Mouse (Mus musculus) heart, embryonic 13.5 days (tissue): ENCODE data around the gene Zdhhc11. TPM values are rescaled to one million over a fixed set of nuclear protein-coding genes. Genes with fewer than 3 reads are reported as not detected.
"Not testable (repeated sequence)": the region's sequence is repeated elsewhere in the genome, so short reads cannot be mapped to it uniquely, and the experiment has no call there.

Experiments
- ATAC-seq: fragments of 200-750 bp; cut with Nextera tagmentation; 2 replicates; pipeline ENCODE4 v1.8.0; 2017; ENCODE audit warnings: moderate TSS enrichment; ENCODE audit not compliant: insufficient number of reproducible peaks, low FRiP score, low TSS enrichment; ENCODE audit errors: extremely low read depth
- H3K27ac ChIP-seq: fragments of 300-500 bp; sonication (generic); replicated peaks from 2 replicates; pipeline ENCODE4 v1.5.1; 2015; ENCODE audit warnings: moderate library complexity, mild to moderate bottlenecking, inconsistent platforms
- H3K27me3 ChIP-seq: fragments of 300-500 bp; sonication (generic); replicated peaks from 2 replicates; pipeline ENCODE4 v1.6.1; 2015; ENCODE audit warnings: mild to moderate bottlenecking, inconsistent platforms
- H3K36me3 ChIP-seq: fragments of 300-500 bp; sonication (generic); 2 replicates; pipeline ENCODE4 v1.6.1; 2015; ENCODE audit warnings: mild to moderate bottlenecking, inconsistent platforms
- H3K4me1 ChIP-seq: fragments of 300-500 bp; sonication (generic); 2 replicates; pipeline ENCODE4 v1.6.1; 2015; ENCODE audit warnings: inconsistent platforms
- H3K4me2 ChIP-seq: fragments of 300-500 bp; sonication (generic); 2 replicates; pipeline ENCODE4 v1.6.1; 2015; ENCODE audit warnings: inconsistent platforms, mild to moderate bottlenecking, moderate library complexity
- H3K4me3 ChIP-seq: fragments of 300-500 bp; sonication (generic); 2 replicates; pipeline ENCODE4 v1.5.1; 2015; ENCODE audit warnings: moderate library complexity, mild to moderate bottlenecking, inconsistent platforms
- H3K9ac ChIP-seq: fragments of 300-500 bp; sonication (generic); 2 replicates; pipeline ENCODE4 v1.6.1; 2015; ENCODE audit warnings: inconsistent platforms, mild to moderate bottlenecking, moderate library complexity
- H3K9me3 ChIP-seq: fragments of 300-500 bp; sonication (generic); 2 replicates; pipeline ENCODE4 v1.6.1; 2016; ENCODE audit warnings: inconsistent platforms
- WGBS: fragments of 180-500 bp; shearing (Covaris S2); methylation state at CpG from one replicate; pipeline ENCODE4 v1.1.7; 2015; ENCODE audit warnings: mixed read lengths; 5-methylcytosine and 5-hydroxymethylcytosine counted together
- polyA plus RNA-seq: library from polyadenylated mRNA; unstranded; fragments of >200 nt; fragmentation: Nextera tagmentation; extraction: Ambion mirVana; gene quantifications from 2 replicates; pipeline ENCODE4 v1.2.1, GENCODE M21; 2015

Gene Zdhhc11
- polyA plus RNA-seq, 1 experiment from 2014 or later = not detected

- no peaks in the 10 kb centered on the region for H3K9me3 ChIP-seq
- H3K9ac ChIP-seq = no peak overlapping the region
- H3K4me2 ChIP-seq = no peak overlapping the region
- H3K36me3 ChIP-seq = peaks cover 60% of the 10 kb centered on the region
- no peaks in the 10 kb centered on the region for H3K27me3 ChIP-seq
- ATAC-seq = no peak
- H3K27ac ChIP-seq = no peak overlapping the region
- H3K4me1 ChIP-seq = no peaks in the 10 kb centered on the region
- WGBS = 79% methylated on average over 4 of the region's 4 CpGs
- no peak overlapping the region for H3K4me3 ChIP-seq
Measured at GRCm38 (mm10) chr13:73961177-73961576, 2.5 kb upstream of the Zdhhc11 start.

- Histone ChIP-seq H3K36me3 (no peaks in the 10 kb centered on the region), H3K9ac (peak overlapping the region; percentile 59), H3K27ac (peak overlapping the region; percentile 64), H3K4me3 (peak overlapping the region; percentile 24), H3K9me3 (no peaks in the 10 kb centered on the region), H3K4me2 (peak overlapping the region; percentile 62), H3K27me3 (no peaks in the 10 kb centered on the region), H3K4me1 (peaks cover 13% of the 10 kb centered on the region)
- 12% methylated on average over 12 of the region's 12 CpGs for WGBS
- peak; percentile 58; the same call in 1 of the 2 replicates for ATAC-seq
Measured at GRCm38 (mm10) chr13:73970545-73971448, 7.1 kb downstream of the Zdhhc11 start.

- H3K4me1 ChIP-seq = peaks cover 13% of the 10 kb centered on the region
- no peak overlapping the region for H3K4me3 ChIP-seq
- H3K9ac ChIP-seq = no peak overlapping the region
- no peak for ATAC-seq
- H3K27ac ChIP-seq = no peak overlapping the region
- no peak overlapping the region for H3K4me2 ChIP-seq
- H3K27me3 ChIP-seq = no peaks in the 10 kb centered on the region
- no peaks in the 10 kb centered on the region for H3K9me3 ChIP-seq
- no peaks in the 10 kb centered on the region for H3K36me3 ChIP-seq
- WGBS = 77% methylated on average over 3 of the region's 3 CpGs
Measured at GRCm38 (mm10) chr13:73974523-73974922, 10.9 kb downstream of the Zdhhc11 start.

- Histone ChIP-seq H3K4me1 (no peaks in the 10 kb centered on the region), H3K4me2 (no peak overlapping the region), H3K9me3 (no peaks in the 10 kb centered on the region), H3K27ac (no peak overlapping the region), H3K36me3 (no peaks in the 10 kb centered on the region), H3K4me3 (no peak overlapping the region), H3K9ac (no peak overlapping the region), H3K27me3 (no peaks in the 10 kb centered on the region)
- WGBS = 83% methylated on average over 5 of the region's 5 CpGs
- ATAC-seq = no peak
Measured at GRCm38 (mm10) chr13:73976935-73977334, 13.3 kb downstream of the Zdhhc11 start.

- H3K9me3 ChIP-seq = no peaks in the 10 kb centered on the region
- ATAC-seq = no peak
- H3K27ac ChIP-seq = no peak overlapping the region
- H3K36me3 ChIP-seq = no peaks in the 10 kb centered on the region
- no peak overlapping the region for H3K9ac ChIP-seq
- H3K4me2 ChIP-seq = no peak overlapping the region
- WGBS = 70% methylated on average over 5 of the region's 5 CpGs
- H3K4me3 ChIP-seq = no peak overlapping the region
- peaks cover 11% of the 10 kb centered on the region for H3K4me1 ChIP-seq
- H3K27me3 ChIP-seq = no peaks in the 10 kb centered on the region
Measured at GRCm38 (mm10) chr13:73990325-73990724, 26.7 kb downstream of the Zdhhc11 start.

DNA sequence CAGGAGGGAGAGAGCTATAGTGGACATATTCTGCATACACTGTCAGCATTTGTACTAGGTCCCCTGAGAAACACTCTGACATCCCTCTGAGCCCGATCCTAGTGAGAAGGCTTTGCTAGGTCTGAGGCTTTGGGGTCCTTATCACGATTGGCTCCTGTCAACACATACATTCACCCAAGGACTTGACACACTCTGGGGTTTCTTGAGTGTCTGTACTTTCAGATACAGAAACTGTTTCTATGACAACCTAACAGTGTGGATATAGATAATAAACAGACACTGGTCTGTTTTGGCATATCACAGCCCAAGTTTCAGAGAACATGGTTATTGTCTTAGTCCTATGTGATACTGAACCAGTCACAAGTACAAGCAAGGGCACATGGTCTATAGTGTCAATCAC, 27.1 kb downstream of the Zdhhc11 start:
- Histone ChIP-seq H3K4me1 (peaks cover 11% of the 10 kb centered on the region), H3K4me2 (no peak overlapping the region), H3K9ac (no peak overlapping the region), H3K9me3 (no peaks in the 10 kb centered on the region), H3K27ac (no peak overlapping the region), H3K36me3 (no peaks in the 10 kb centered on the region), H3K4me3 (no peak overlapping the region), H3K27me3 (no peaks in the 10 kb centered on the region)
- 12% methylated on average over 2 of the region's 2 CpGs for WGBS
- ATAC-seq = no peak

DNA sequence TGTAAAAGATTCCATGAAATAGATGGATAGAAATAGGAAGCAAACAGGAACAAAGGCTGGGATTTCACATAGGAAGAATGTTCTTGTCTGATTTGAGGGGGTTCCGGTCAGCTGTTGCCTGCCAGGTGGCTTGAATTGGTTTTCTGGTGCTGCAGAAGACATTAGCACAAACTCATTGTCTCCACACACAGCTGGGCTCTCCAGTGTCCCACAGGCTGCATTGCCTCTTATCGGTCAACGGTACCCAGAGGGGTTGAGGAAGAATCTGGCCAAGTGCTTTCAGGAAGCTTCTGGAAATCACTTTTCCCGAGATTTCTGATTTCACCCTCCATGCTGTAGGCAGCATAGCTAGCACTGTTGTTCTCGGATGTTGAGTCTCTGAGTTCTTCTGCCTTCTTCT, 27.6 kb downstream of the Zdhhc11 start:
- WGBS = 54% methylated on average over 5 of the region's 5 CpGs
- H3K4me3 ChIP-seq = no peak overlapping the region
- no peaks in the 10 kb centered on the region for H3K9me3 ChIP-seq
- H3K9ac ChIP-seq = no peak overlapping the region
- H3K27me3 ChIP-seq = no peaks in the 10 kb centered on the region
- no peak overlapping the region for H3K27ac ChIP-seq
- peaks cover 11% of the 10 kb centered on the region for H3K4me1 ChIP-seq
- no peaks in the 10 kb centered on the region for H3K36me3 ChIP-seq
- ATAC-seq = no peak
- no peak overlapping the region for H3K4me2 ChIP-seq

DNA sequence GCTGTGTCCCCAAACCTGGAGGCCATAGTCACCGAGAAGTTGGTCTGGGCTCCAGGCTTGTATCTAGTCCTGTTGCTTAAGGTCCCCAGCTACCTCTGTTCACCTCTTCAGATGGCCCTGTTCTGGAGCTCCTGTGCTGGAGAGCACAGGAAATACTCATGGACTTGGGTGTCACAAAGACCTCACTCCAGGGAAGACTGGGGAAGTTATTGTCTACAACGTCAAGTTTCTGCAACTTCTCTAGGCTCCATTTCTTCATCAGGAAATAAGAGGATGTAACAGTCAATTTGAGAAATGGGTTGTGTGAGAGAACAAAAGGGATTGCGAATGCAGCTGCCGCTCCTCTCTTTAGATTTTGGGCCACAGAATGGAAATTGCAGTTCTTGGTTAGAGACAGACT, 32.8 kb downstream of the Zdhhc11 start:
- Histone ChIP-seq H3K4me2 (no peak overlapping the region), H3K4me3 (no peak overlapping the region), H3K27me3 (peaks cover 4% of the 10 kb centered on the region; the same call in 1 of the 2 replicates), H3K9ac (no peak overlapping the region), H3K36me3 (no peaks in the 10 kb centered on the region), H3K4me1 (no peaks in the 10 kb centered on the region), H3K9me3 (no peaks in the 10 kb centered on the region), H3K27ac (no peak overlapping the region)
- 72% methylated on average over 4 of the region's 4 CpGs for WGBS
- no peak for ATAC-seq

DNA sequence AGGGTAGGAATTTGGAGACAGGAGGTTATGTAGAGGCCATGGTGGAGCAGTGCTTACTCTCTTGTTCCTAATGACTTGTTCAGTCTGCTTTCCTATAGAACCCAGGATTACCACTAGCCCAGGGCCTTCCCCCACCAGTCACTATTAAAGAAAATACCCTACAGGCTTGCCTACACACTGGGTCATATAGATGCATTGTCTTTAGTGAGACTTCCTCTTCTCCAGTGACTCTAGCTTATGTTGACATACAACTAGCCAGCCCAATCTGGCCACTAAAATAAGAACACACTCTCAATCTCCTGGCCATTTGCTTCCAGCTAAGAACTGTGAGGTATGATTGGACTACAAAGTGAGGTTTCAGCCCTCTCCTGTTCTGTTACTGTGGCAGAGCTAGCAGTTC, 36.9 kb downstream of the Zdhhc11 start:
- H3K36me3 ChIP-seq = no peaks in the 10 kb centered on the region

GRCm38 (mm10) chr13:74000961-74001360, 37.3 kb downstream of the Zdhhc11 start:
- Histone ChIP-seq H3K4me3 (no peak overlapping the region), H3K27ac (no peak overlapping the region), H3K4me2 (no peak overlapping the region), H3K4me1 (no peaks in the 10 kb centered on the region), H3K9ac (no peak overlapping the region), H3K9me3 (no peaks in the 10 kb centered on the region), H3K27me3 (peaks cover 8% of the 10 kb centered on the region; the same call in 1 of the 2 replicates), H3K36me3 (no peaks in the 10 kb centered on the region)
- no peak for ATAC-seq
- 71% methylated on average over 6 of the region's 6 CpGs for WGBS

More for the DNA sequence above, 36.9 kb downstream of the Zdhhc11 start:
- Histone ChIP-seq H3K4me2 (no peak overlapping the region), H3K27ac (no peak overlapping the region), H3K4me3 (no peak overlapping the region), H3K9me3 (no peaks in the 10 kb centered on the region), H3K27me3 (peaks cover 8% of the 10 kb centered on the region; the same call in 1 of the 2 replicates), H3K9ac (no peak overlapping the region), H3K4me1 (no peaks in the 10 kb centered on the region)
- ATAC-seq = no peak

GRCm38 (mm10) chr13:74001492-74001891, 37.8 kb downstream of the Zdhhc11 start:
- Histone ChIP-seq H3K9me3 (no peaks in the 10 kb centered on the region), H3K36me3 (no peaks in the 10 kb centered on the region), H3K4me1 (no peaks in the 10 kb centered on the region), H3K9ac (no peak overlapping the region), H3K27me3 (peaks cover 10% of the 10 kb centered on the region; the same call in 1 of the 2 replicates), H3K27ac (no peak overlapping the region), H3K4me2 (no peak overlapping the region), H3K4me3 (no peak overlapping the region)
- 68% methylated on average over 4 of the region's 4 CpGs for WGBS
- no peak for ATAC-seq

DNA sequence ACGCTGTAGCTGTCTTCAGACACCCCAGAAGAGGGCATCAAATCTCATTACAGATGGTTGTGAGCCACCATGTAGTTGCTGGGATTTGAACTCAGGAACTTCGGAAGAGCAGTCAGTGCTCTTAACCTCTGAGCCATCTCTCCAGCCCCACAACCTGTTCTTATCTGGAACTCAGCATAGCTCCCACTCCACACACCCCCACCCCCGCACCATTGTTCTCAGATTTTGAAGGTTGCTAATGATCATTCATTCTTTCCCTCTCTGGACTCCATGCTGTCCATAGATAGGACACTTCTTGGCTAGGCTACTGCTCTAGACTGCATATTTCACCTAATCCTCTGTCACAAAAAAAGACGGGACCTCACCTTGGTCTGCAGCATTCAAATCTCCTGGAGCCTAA, 43.2 kb downstream of the Zdhhc11 start:
- 81% methylated on average over 4 of the region's 4 CpGs for WGBS
- H3K4me2 ChIP-seq, H3K9ac ChIP-seq, H3K9me3 ChIP-seq, H3K27ac ChIP-seq, H3K4me3 ChIP-seq, H3K36me3 ChIP-seq, ATAC-seq: not testable (repeated sequence)
- Histone ChIP-seq H3K4me1 (peaks cover 23% of the 10 kb centered on the region), H3K27me3 (peaks cover 27% of the 10 kb centered on the region)
